Mouse (Mus musculus) liver, embryonic 15.5 days (tissue): ENCODE results near the gene Thoc6. TPM values are rescaled to one million over a fixed set of nuclear protein-coding genes. Genes with fewer than 3 reads are reported as not detected.

Source experiments
- ATAC-seq: fragments of 200-750 bp; cut with Nextera tagmentation; 2 replicates; pipeline ENCODE4 v1.8.0; 2017; ENCODE audit warnings: moderate number of reproducible peaks, mild to moderate bottlenecking, moderate library complexity; ENCODE audit not compliant: insufficient read depth
- H3K27ac ChIP-seq: fragments of 300-500 bp; sonication (generic); replicated peaks from 2 replicates; pipeline ENCODE4 v1.5.1; 2015; ENCODE audit warnings: mild to moderate bottlenecking, inconsistent platforms
- H3K27me3 ChIP-seq: fragments of 300-500 bp; sonication (generic); 2 replicates; pipeline ENCODE4 v1.6.1; 2015; ENCODE audit warnings: mild to moderate bottlenecking, inconsistent platforms
- H3K36me3 ChIP-seq: fragments of 300-500 bp; sonication (generic); replicated peaks from 2 replicates; pipeline ENCODE4 v1.6.1; 2015; ENCODE audit warnings: moderate library complexity, mild to moderate bottlenecking, inconsistent platforms
- H3K4me1 ChIP-seq: fragments of 300-500 bp; sonication (generic); replicated peaks from 2 replicates; pipeline ENCODE4 v1.6.1; 2015; ENCODE audit warnings: inconsistent platforms
- H3K4me2 ChIP-seq: fragments of 300-500 bp; sonication (generic); 2 replicates; pipeline ENCODE4 v1.6.1; 2015; ENCODE audit warnings: moderate library complexity, mild to moderate bottlenecking, inconsistent platforms
- H3K4me3 ChIP-seq: fragments of 300-500 bp; sonication (generic); replicated peaks from 2 replicates; pipeline ENCODE4 v1.5.1; 2015; ENCODE audit warnings: mild to moderate bottlenecking, inconsistent platforms
- H3K9ac ChIP-seq: fragments of 300-500 bp; sonication (generic); 2 replicates; pipeline ENCODE4 v1.6.1; 2015; ENCODE audit warnings: moderate library complexity, mild to moderate bottlenecking, inconsistent platforms
- H3K9me3 ChIP-seq: fragments of 300-500 bp; sonication (generic); replicated peaks from 2 replicates; pipeline ENCODE4 v1.6.1; 2016; ENCODE audit warnings: inconsistent platforms
- WGBS: fragments of 180-500 bp; shearing (Covaris S2); methylation state at CpG from one replicate; pipeline ENCODE4 v1.1.7; 2015; ENCODE audit warnings: mixed read lengths; ENCODE audit not compliant: insufficient replicate concordance; 5-methylcytosine and 5-hydroxymethylcytosine counted together
- polyA plus RNA-seq: library from polyadenylated mRNA; unstranded; fragments of >200 nt; fragmentation: Nextera tagmentation; extraction: Ambion mirVana; gene quantifications from 2 replicates; pipeline ENCODE4 v1.2.1, GENCODE M21; 2015

Thoc6 gene
- polyA plus RNA-seq, result 19.7 and 22.4 TPM in 2 replicates

DNA sequence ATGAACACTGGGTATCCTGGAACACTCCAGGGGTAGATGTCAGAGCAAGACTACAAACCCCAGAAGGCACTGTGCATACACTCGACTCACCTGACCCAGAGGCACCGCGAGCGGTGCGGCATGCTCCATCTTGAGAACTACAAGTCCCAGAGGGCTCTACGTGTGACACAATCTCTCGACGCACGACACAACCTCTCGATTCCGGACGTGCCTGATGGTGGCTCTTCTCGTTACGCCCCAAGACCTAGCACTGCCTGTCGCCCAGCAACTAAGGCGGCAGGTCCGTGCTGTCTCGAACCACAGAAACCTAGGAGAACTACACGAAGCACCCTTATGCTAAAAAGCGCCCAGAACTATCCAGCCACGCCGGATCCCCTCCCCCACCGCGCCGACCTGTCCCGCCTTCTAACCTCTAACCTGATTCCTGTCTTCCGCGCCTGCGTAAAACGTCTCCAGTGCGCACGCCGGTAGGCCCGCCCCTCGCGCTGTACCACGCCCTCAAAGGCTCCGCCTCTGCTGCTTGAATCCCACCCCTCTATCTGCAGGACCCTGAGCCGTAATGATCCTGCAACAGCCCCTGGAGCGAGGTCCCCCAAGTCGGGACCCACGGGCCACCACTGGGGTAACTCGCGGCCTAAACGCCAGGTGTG is at the start of gene Thoc6, which contains the start of gene Hcfc1r1:
TSS of gene Thoc6 (minus strand) at position 459 of the 650 bp plus-strand sequence.
TSS of gene Hcfc1r1 (plus strand) at position 173 of the 650 bp plus-strand sequence.
- H3K9me3 ChIP-seq, result no peaks in the 10 kb centered on the region
- peak within 1 kb of the TSS; percentile 61 for H3K27ac ChIP-seq
- H3K9ac ChIP-seq, result peak within 1 kb of the TSS; percentile 58
- ATAC-seq, result peak; percentile 95
- WGBS, result under 1% methylated on average over 45 of the region's 45 CpGs
- H3K27me3 ChIP-seq, result peaks cover 44% of the 10 kb centered on the region
- H3K36me3 ChIP-seq, result peaks cover 21% of the 10 kb centered on the region
- peaks cover 51% of the 10 kb centered on the region for H3K4me1 ChIP-seq
- peak within 1 kb of the TSS; percentile 74 for H3K4me3 ChIP-seq
- peak within 1 kb of the TSS; percentile 81 for H3K4me2 ChIP-seq

DNA sequence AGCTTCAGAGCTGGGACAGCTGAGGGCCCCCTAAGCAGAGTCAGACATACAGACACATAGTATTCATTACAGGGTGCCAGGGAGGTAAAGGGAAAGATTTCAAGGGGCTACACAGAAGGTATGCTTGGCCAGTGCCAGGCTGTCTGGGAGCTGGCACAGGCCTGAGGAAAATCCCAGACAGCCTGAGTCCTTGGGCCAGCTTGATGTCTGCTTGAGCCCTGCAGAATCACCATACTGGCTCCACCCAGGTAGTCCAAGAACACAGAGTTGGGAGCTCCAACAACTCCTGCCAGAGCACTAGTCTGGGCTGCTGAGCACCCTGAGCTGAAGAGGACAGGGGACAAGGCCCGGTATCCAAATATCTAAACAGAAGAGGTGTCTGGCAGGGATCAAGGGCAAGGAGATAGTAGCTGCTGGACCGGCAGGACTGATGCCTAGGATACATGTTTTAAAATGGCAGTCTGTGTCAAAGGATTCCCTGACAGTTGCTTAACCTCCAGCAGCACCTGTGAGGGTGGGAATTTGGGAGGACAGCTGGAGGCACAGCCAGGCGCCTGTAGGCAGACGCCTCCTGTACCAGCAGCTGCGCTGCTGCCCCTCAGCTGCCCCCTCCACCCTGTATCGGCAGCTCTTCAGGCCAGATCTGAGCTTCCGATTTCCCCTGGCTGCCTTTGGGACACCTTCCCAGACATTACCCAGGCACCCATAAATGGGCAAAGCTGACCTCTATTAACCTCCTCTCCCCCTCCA is 48.9 kb upstream of the Thoc6 start, which contains the start of gene 1520401A03Rik:
TSS of gene 1520401A03Rik (minus strand) at position 408 of the 750 bp plus-strand sequence.
- H3K4me3 ChIP-seq, result no peak within 1 kb of the TSS
- H3K27ac ChIP-seq, result no peak within 1 kb of the TSS
- H3K9me3 ChIP-seq, result no peaks in the 10 kb centered on the region
- H3K36me3 ChIP-seq, result no peaks in the 10 kb centered on the region
- peaks cover 19% of the 10 kb centered on the region for H3K27me3 ChIP-seq
- WGBS, result 80% methylated on average over 7 of the region's 7 CpGs
- no peak within 1 kb of the TSS for H3K4me2 ChIP-seq
- ATAC-seq, result no peak
- no peak within 1 kb of the TSS for H3K9ac ChIP-seq
- H3K4me1 ChIP-seq, result peaks cover 19% of the 10 kb centered on the region

DNA sequence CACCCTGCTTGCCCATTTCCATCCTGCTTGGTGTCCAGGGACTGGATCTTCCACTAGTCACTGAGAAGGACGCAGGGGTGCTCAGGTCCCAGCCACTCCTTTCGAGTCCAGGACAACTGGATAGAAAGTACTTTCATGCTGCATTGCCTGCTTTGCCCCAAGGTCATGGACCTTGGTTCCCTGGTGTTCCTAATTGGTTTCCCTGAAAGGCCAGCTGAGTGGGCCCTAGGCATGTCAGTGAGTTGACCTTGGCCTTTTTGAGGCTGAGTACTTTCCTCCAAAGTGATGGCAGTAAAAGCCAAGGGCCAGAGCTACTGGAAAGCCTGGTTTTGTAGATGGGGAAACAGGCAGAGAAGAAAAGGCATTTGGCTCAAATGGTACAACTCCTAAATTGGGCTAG is 48.2 kb upstream of the Thoc6 start:
- H3K27ac ChIP-seq, result no peak overlapping the region
- no peak overlapping the region for H3K9ac ChIP-seq
- ATAC-seq, result no peak
- H3K4me1 ChIP-seq, result peaks cover 12% of the 10 kb centered on the region
- 64% methylated on average over 2 of the region's 2 CpGs for WGBS
- no peaks in the 10 kb centered on the region for H3K9me3 ChIP-seq
- no peak overlapping the region for H3K4me2 ChIP-seq
- H3K27me3 ChIP-seq, result peaks cover 19% of the 10 kb centered on the region
- no peaks in the 10 kb centered on the region for H3K36me3 ChIP-seq
- no peak overlapping the region for H3K4me3 ChIP-seq

DNA sequence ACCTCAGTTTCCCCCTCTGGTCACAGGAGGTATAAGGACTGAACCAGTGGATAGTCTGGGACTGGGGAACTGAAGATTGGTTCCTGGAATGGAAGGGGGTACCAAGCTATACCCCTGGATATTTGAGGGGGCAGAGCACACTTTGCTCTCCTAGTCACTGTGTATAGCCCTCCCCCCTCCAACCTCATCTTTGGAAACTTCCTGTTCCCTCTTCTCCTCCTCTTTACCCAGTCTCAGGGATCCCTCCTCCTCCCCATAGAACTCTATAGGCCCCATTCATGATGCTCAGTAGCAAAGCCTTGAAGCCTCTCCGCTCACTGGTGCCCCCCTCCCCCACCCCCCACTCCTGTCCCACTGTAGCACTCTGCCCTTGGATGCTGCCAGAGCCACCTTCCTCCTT is 45.8 kb upstream of the Thoc6 start:
- no peak for ATAC-seq
- Histone ChIP-seq H3K36me3 (no peaks in the 10 kb centered on the region), H3K9ac (no peak overlapping the region), H3K9me3 (no peaks in the 10 kb centered on the region), H3K4me2 (no peak overlapping the region), H3K4me3 (no peak overlapping the region), H3K4me1 (no peaks in the 10 kb centered on the region), H3K27ac (no peak overlapping the region), H3K27me3 (peaks cover 20% of the 10 kb centered on the region)
- WGBS, result 23% methylated on average over 1 of the region's 1 CpGs

DNA sequence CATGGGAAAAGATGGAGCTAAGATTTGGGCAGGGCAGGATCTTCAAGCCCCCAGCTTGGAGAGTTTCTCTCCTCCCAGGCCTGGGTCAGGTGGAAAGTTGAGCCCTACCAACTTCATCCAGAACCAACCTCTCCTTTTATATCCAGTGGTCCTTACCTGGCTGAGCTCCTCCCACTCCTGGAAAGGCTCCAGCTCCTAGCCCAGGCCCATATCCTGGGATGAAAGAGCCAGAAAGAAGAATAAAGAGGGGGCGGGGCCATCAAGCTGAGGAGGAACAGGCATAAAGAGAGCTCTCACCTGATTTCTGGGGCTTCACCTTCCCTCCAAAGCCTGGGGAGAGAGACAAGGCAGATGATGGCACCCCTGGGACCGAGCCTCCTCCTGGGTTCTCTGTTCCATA is 43.3 kb upstream of the Thoc6 start:
- Histone ChIP-seq H3K27ac (no peak overlapping the region), H3K9me3 (no peaks in the 10 kb centered on the region), H3K4me3 (no peak overlapping the region), H3K4me1 (no peaks in the 10 kb centered on the region), H3K36me3 (no peaks in the 10 kb centered on the region), H3K27me3 (peaks cover 21% of the 10 kb centered on the region), H3K4me2 (no peak overlapping the region), H3K9ac (no peak overlapping the region)
- 29% methylated on average over 2 of the region's 2 CpGs for WGBS
- ATAC-seq, result no peak

DNA sequence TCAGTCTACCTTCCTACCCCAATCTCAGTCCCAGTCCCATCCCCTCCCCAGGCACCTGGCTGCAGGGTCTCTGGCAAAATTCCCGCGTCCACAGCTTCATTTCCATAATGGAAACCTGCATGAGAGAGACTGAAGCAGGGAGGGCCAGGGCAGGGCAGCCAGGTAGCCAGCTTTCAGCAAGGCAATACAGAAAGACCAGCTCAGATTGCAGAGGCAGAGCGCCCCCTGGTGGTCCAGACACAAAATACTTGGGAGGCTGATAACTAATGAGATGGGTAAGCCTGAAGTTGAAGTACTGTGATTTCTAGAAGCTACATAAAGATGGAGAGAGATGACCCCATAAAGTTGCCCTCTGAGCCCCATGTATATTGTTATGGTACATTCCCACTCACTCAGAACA is 32.5 kb upstream of the Thoc6 start:
- no peak overlapping the region for H3K4me3 ChIP-seq
- 0% methylated on average over 3 of the region's 3 CpGs for WGBS
- no peak overlapping the region for H3K4me2 ChIP-seq
- H3K9ac ChIP-seq, result no peak overlapping the region
- no peaks in the 10 kb centered on the region for H3K4me1 ChIP-seq
- no peaks in the 10 kb centered on the region for H3K9me3 ChIP-seq
- H3K27ac ChIP-seq, result no peak overlapping the region
- H3K27me3 ChIP-seq, result peaks cover 56% of the 10 kb centered on the region
- H3K36me3 ChIP-seq, result no peaks in the 10 kb centered on the region
- no peak for ATAC-seq

DNA sequence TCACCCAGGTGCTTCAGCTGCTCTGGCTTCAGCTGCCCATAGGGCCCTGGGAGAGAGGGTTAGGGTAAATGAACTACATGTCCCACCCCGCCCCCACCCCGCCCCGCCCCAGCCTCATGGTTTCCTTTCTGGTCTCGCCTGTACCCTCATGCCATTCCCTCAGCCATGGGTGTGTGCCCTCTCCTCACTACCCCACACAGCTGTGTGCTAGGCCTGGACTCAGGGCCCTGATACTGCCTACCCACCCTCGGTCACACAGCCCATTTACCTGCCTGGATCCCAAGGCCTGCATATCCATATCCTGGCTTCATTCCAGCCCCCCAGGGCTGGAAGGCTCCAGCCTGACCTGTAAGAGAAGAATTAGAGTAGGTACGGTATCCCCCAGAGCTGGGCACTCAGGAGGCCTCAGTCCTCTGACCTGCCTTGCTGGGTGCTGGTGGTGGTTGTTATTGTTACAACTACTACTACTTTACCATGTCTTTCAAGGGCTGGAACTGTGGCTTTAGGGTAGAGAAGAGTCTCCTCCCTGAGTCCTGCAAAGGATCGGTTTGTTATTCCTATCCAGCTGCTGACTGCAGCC is 31.9 kb upstream of the Thoc6 start:
- no peaks in the 10 kb centered on the region for H3K36me3 ChIP-seq
- H3K4me2 ChIP-seq, result no peak overlapping the region
- H3K27ac ChIP-seq, result no peak overlapping the region
- no peak for ATAC-seq
- peaks cover 61% of the 10 kb centered on the region for H3K27me3 ChIP-seq
- no peak overlapping the region for H3K4me3 ChIP-seq
- no peaks in the 10 kb centered on the region for H3K4me1 ChIP-seq
- 68% methylated on average over 7 of the region's 7 CpGs for WGBS
- no peak overlapping the region for H3K9ac ChIP-seq
- no peaks in the 10 kb centered on the region for H3K9me3 ChIP-seq

DNA sequence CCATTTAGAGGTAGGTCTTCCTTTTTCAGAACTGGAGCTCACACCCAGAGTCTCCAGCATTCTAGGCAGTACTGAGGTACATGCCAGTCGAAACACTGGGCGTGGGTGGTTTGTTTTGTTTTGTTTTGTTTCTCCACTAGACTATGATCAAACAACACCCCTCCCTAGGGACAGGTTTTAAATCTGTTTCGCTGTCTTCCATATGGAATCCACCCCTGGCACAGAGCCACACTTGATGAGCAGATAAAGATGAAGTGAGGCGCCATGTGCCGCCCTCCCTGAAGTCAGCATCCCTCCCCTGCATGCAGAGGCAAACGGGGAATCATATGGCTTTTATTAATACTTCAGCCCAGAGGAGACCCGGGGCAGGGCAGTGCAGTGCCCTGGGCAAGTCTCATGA is 31.1 kb upstream of the Thoc6 start:
- Histone ChIP-seq H3K27ac (no peak overlapping the region), H3K9me3 (no peaks in the 10 kb centered on the region), H3K4me1 (peaks cover under 1% of the 10 kb centered on the region; the same call in 1 of the 2 replicates), H3K9ac (no peak overlapping the region), H3K4me2 (no peak overlapping the region), H3K27me3 (peaks cover 61% of the 10 kb centered on the region), H3K36me3 (no peaks in the 10 kb centered on the region), H3K4me3 (no peak overlapping the region)
- ATAC-seq, result no peak
- 53% methylated on average over 7 of the region's 7 CpGs for WGBS

DNA sequence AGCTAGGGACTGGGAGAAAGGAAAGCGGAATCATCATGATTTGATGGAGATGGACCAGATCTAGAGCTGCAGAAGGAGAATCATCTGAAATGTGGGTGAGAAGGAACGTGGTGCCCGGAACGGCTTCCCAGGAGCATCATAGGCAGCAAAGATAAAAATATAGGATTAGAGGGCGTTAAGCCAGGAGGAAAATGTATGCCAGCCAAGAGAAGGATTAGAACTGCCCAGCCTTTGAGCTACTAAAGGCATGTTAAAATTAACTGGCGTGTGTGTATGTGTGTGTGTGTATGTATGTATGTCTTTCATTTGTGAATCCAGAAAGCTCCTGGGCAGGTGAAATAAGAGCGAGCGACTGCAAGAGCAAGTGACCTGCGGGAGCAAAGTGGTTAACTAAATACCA is 29.6 kb upstream of the Thoc6 start:
- 67% methylated on average over 9 of the region's 9 CpGs for WGBS
- Histone ChIP-seq H3K4me2 (no peak overlapping the region), H3K9me3 (no peaks in the 10 kb centered on the region), H3K4me1 (peaks cover 9% of the 10 kb centered on the region), H3K9ac (no peak overlapping the region), H3K27me3 (peaks cover 73% of the 10 kb centered on the region), H3K36me3 (no peaks in the 10 kb centered on the region), H3K27ac (no peak overlapping the region), H3K4me3 (no peak overlapping the region)
- no peak for ATAC-seq

DNA sequence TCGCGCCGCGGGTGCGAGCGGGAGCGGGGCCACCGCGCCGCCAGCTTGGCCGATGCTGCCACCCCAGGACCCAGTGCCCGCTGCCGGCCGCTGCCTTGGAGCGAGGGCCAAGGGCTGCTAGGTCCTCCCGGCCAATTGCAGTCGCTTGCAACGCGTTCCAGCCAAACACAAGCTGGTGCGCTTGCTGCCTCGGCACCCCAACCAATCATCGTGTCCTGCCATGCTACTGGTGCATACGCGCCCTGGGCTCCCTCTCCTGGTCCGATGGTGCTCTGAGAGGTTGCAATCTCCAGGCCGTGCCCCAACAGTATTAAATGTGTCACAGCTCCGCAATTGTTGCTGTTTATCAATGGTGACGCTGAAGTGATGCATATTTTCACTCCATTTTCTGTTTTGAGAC is 26.4 kb upstream of the Thoc6 start:
- no peak overlapping the region for H3K9ac ChIP-seq
- 2% methylated on average over 25 of the region's 28 CpGs for WGBS

More for the DNA sequence above, 26.4 kb upstream of the Thoc6 start:
- H3K36me3 ChIP-seq, result no peaks in the 10 kb centered on the region
- ATAC-seq, result peak; percentile 84
- H3K27ac ChIP-seq, result no peak overlapping the region
- H3K4me1 ChIP-seq, result peaks cover 9% of the 10 kb centered on the region
- H3K4me3 ChIP-seq, result peak overlapping the region; percentile 60
- peak overlapping the region; percentile 89 for H3K4me2 ChIP-seq
- H3K9me3 ChIP-seq, result no peaks in the 10 kb centered on the region
- peaks cover 87% of the 10 kb centered on the region for H3K27me3 ChIP-seq
